8 mouse cellular contexts compared by ENCODE assay signal in genomic region chr16:33023750-33024149, GRCm38 (mm10). TPM values are rescaled to one million over a fixed set of nuclear protein-coding genes. Genes with fewer than 3 reads are reported as not detected.
DNase-seq lines count a peak whose midpoint lies in the region; ATAC-seq and TF ChIP-seq lines count a peak whose summit lies in the region.

No protein-coding gene starts in this region.

- H3K36me3 ChIP-seq in G1E (replicated peaks), result peaks cover 5% of the 10 kb centered on the region
- no peaks in the 10 kb centered on the region for H3K36me3 ChIP-seq in forebrain, embryonic 10.5 days (replicated peaks)
- no peaks in the 10 kb centered on the region for H3K36me3 ChIP-seq in lung, embryonic 16.5 days (ENCODE audit: control insufficient read depth, insufficient read depth, low read length)

- peaks cover 16% of the 10 kb centered on the region for H3K27me3 ChIP-seq in G1E (ENCODE audit: insufficient read depth, low read length)
- H3K27me3 ChIP-seq in forebrain, embryonic 10.5 days (ENCODE audit: poor library complexity, severe bottlenecking), result no peaks in the 10 kb centered on the region
- H3K27me3 ChIP-seq in lung, embryonic 16.5 days (ENCODE audit: control insufficient read depth, insufficient read depth, low read depth, low read length), result no peaks in the 10 kb centered on the region

- DNase-seq in G1E (ENCODE audit: low spot score), result peak; percentile 40
- peak; percentile 58 for DNase-seq in c-Kit-negative CD71-positive TER-119-positive erythroid progenitor cells, embryonic 14.5 days (ENCODE audit: low read depth, low spot score)
- peak; percentile 78 for DNase-seq in forebrain, embryonic 10.5 days (ENCODE audit: extremely low spot score, low spot score)
- DNase-seq in heart, postnatal 10 days, result peak; percentile 90 to 94
- peak; percentile 68 to 90 for DNase-seq in layer of hippocampus, adult 18-20 months (ENCODE audit: low spot score in 2 of 2)
- peak; percentile 81 to 87 for DNase-seq in right cerebral cortex, postnatal 10 days (ENCODE audit: low spot score in 2 of 2)
- peak; percentile 91 for DNase-seq in urinary bladder, postnatal 14 days (ENCODE audit: low spot score)

- no peaks in the 10 kb centered on the region for H3K9me3 ChIP-seq in G1E (replicated peaks)
- no peaks in the 10 kb centered on the region for H3K9me3 ChIP-seq in forebrain, embryonic 10.5 days
- no peaks in the 10 kb centered on the region for H3K9me3 ChIP-seq in lung, embryonic 16.5 days (ENCODE audit: control insufficient read depth, low read length)

- no peak overlapping the region for H3K4me2 ChIP-seq in lung, embryonic 16.5 days (ENCODE audit: low read depth, low read length)

- TF ChIP-seq CTCF in G1E (IDR thresholded peaks at IDR 0.05; ENCODE audit: low read depth, low read length), result peak; percentile 97

- H3K27ac ChIP-seq in forebrain, embryonic 10.5 days, result no peak overlapping the region
- no peak overlapping the region for H3K27ac ChIP-seq in lung, embryonic 16.5 days (ENCODE audit: low read length)

- intact Hi-C loops in heart, postnatal 10 days (cut with DNase I), result loop anchor here (1.0 kb wide), 2 partner anchors 132 to 210 kb away; no protein-coding TSS in a partner anchor

- H3K4me1 ChIP-seq in G1E (ENCODE audit: insufficient read depth, low read depth, low read length), result peaks cover 7% of the 10 kb centered on the region; the same call in 1 of the 2 replicates
- H3K4me1 ChIP-seq in forebrain, embryonic 10.5 days, result no peaks in the 10 kb centered on the region
- H3K4me1 ChIP-seq in lung, embryonic 16.5 days (replicated peaks; ENCODE audit: control insufficient read depth, insufficient read depth, low read length), result 0 out of 2 replicates have a peak, but pooled peaks cover 3% of the 10 kb centered on the region

- no peak overlapping the region for H3K9ac ChIP-seq in lung, embryonic 16.5 days (ENCODE audit: low read length)

- 7% methylated on average over 4 of the region's 4 CpGs for WGBS in forebrain, embryonic 10.5 days
- WGBS in lung, embryonic 16.5 days, result 5% methylated on average over 4 of the region's 4 CpGs

- no peak overlapping the region for H3K4me3 ChIP-seq in G1E (ENCODE audit: low read depth, low read length)
- no peak overlapping the region for H3K4me3 ChIP-seq in forebrain, embryonic 10.5 days
- H3K4me3 ChIP-seq in lung, embryonic 16.5 days (ENCODE audit: low read length), result no peak overlapping the region

- ATAC-seq in G1E (ENCODE audit: extremely low read depth, insufficient number of reproducible peaks, low FRiP score, poor library complexity, severe bottlenecking), result peak; percentile 49
- ATAC-seq in lung, embryonic 16.5 days (ENCODE audit: low read depth), result peak; percentile 63

RNA-seq across cellular contexts. Expression of gene Iqcg, which starts 32.3 kb away (rescaled TPM):
- total RNA-seq in G1E (2014; fragmentation: Nextera tagmentation), result 1.1 and 1.5 TPM in 2 replicates
- 0.98 and 1.5 TPM in 2 replicates for total RNA-seq in G1E (2017)
- 2.1 and 2.6 TPM in 2 replicates for polyA plus RNA-seq in G1E (2012)
- polyA plus RNA-seq in forebrain, embryonic 10.5 days (2016; fragmentation: Nextera tagmentation; extraction: Ambion mirVana), result 3.6 and 3.9 TPM in 2 replicates
- total RNA-seq in heart, postnatal 10 days (2021), result under 1 TPM; 0.24 to 0.30 TPM
- total RNA-seq in layer of hippocampus, adult 18-20 months (2021), result 1 to 10 TPM; 3.8 to 7.0 TPM
- 6.4 and 7.2 TPM in 2 replicates for polyA plus RNA-seq in lung, embryonic 16.5 days (2015; fragmentation: Nextera tagmentation; extraction: Ambion mirVana)

RNA-seq across cellular contexts. Expression of gene Rpl35a, which starts 32.5 kb away (rescaled TPM):
- total RNA-seq in G1E (2014; fragmentation: Nextera tagmentation) (632 and 642 TPM in 2 replicates), G1E (2017) (1,492 and 1,659 TPM in 2 replicates)
- polyA plus RNA-seq in G1E (2012), result 133 and 159 TPM in 2 replicates
- polyA plus RNA-seq in forebrain, embryonic 10.5 days (2016; fragmentation: Nextera tagmentation; extraction: Ambion mirVana), result 1,017 and 1,037 TPM in 2 replicates
- 100 to 1,000 TPM; 380 to 387 TPM for total RNA-seq in heart, postnatal 10 days (2021)
- total RNA-seq in layer of hippocampus, adult 18-20 months (2021), result 100 to 1,000 TPM; 342 to 348 TPM
- 895 and 1,004 TPM in 2 replicates for polyA plus RNA-seq in lung, embryonic 16.5 days (2015; fragmentation: Nextera tagmentation; extraction: Ambion mirVana)

RNA-seq across cellular contexts. Expression of gene Lmln, which starts 38.6 kb away (rescaled TPM):
- total RNA-seq in G1E (2014; fragmentation: Nextera tagmentation), result 1.8 and 3.4 TPM in 2 replicates
- total RNA-seq in G1E (2017), result 3.1 and 3.2 TPM in 2 replicates
- polyA plus RNA-seq in G1E (2012), result 0.21 and 0.57 TPM in 2 replicates
- 4.5 and 5.9 TPM in 2 replicates for polyA plus RNA-seq in forebrain, embryonic 10.5 days (2016; fragmentation: Nextera tagmentation; extraction: Ambion mirVana)
- total RNA-seq in heart, postnatal 10 days (2021), result 1 to 10 TPM; 2.2 to 2.3 TPM
- total RNA-seq in layer of hippocampus, adult 18-20 months (2021), result 10 to 100 TPM; 15.2 to 18.5 TPM
- polyA plus RNA-seq in lung, embryonic 16.5 days (2015; fragmentation: Nextera tagmentation; extraction: Ambion mirVana), result 2.7 and 4.0 TPM in 2 replicates

Comparison
In these comparisons a context has a peak if more than half of its experiments do, and no peak if none do; other contexts are left out.
1. DNase-seq: peak in every context shown above with its lines; median percentile 92 in heart, postnatal 10 days; 91 in urinary bladder, postnatal 14 days; 84 in right cerebral cortex, postnatal 10 days; 79 in layer of hippocampus, adult 18-20 months; 78 in forebrain, embryonic 10.5 days; 58 in c-Kit-negative CD71-positive TER-119-positive erythroid progenitor cells, embryonic 14.5 days; 40 in G1E.